9 mouse cellular contexts compared by ENCODE assay signal in the genomic region with DNA sequence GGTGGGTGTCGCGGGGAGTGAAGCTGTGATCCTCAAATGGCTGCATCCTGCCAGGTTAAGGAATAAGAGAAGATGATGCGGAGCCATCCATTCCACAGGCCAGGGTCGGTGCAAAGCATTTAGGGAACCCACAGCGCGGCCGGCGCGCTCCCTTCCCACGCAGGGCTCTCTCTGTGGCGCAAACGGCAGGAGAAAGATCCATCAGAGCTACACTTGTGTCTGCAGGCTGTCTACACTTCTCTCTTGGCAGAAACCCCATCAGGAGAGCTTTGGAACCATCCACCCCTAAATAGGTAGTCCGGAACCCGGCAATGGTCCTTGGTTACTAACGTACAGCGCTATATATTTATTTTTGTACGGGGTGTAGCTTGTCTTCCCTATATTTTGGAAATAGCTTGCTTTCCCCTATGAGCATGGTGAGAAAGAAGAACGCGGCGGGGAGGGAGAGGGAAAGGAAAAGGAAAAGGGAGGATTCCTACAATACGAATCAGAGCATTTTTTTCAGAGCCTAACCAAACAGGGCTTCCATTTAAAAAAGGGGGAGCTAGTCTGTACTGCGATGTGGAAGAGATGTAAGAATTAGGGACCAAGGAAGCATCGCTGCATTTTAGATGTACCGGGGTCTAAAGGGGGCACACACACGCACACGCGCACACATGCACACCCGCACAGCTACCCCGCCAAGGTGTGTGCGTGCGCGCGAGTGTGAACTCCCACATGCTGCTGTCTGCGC. TPM values are rescaled to one million over a fixed set of nuclear protein-coding genes. Genes with fewer than 3 reads are reported as not detected.
DNase-seq lines count a peak whose midpoint lies in the region; ATAC-seq lines count a peak whose summit lies in the region.
"Had no signal": no experiment of that assay in that cellular context is flagged by ENCODE, and none has a peak within 500 bp of the region (broad histone marks: within the 10 kb centered on the region; RNA-seq: fewer than 3 reads in every experiment).

No protein-coding gene starts in this region.

- H3K36me3 ChIP-seq in lung, embryonic 16.5 days (ENCODE audit: control insufficient read depth, insufficient read depth, low read length): no peaks in the 10 kb centered on the region
- H3K36me3 ChIP-seq in hindbrain, embryonic 13.5 days: no peaks in the 10 kb centered on the region
- no peaks in the 10 kb centered on the region for H3K36me3 ChIP-seq in midbrain, embryonic 11.5 days (ENCODE audit: control insufficient read depth, insufficient read depth, low read length)

- peak overlapping the region; percentile 94 for H3K4me2 ChIP-seq in lung, embryonic 16.5 days (ENCODE audit: low read depth, low read length)
- peak overlapping the region; percentile 90 for H3K4me2 ChIP-seq in hindbrain, embryonic 13.5 days
- peak overlapping the region; percentile 98 for H3K4me2 ChIP-seq in midbrain, embryonic 11.5 days

- peak; percentile 36 for ATAC-seq in cerebellum, adult (ENCODE audit: insufficient number of reproducible peaks, low FRiP score, low TSS enrichment)
- ATAC-seq in lung, embryonic 16.5 days (ENCODE audit: low read depth): peak; percentile 18; the same call in 1 of the 2 replicates
- ATAC-seq in hindbrain, embryonic 13.5 days (ENCODE audit: low FRiP score): peak; percentile 41
- ATAC-seq in midbrain, embryonic 11.5 days (ENCODE audit: low FRiP score): peak; percentile 3

- H3K4me1 ChIP-seq in lung, embryonic 16.5 days (replicated peaks; ENCODE audit: control insufficient read depth, insufficient read depth, low read length): peaks cover 11% of the 10 kb centered on the region
- peaks cover 39% of the 10 kb centered on the region for H3K4me1 ChIP-seq in hindbrain, embryonic 13.5 days (replicated peaks)
- peaks cover 13% of the 10 kb centered on the region for H3K4me1 ChIP-seq in midbrain, embryonic 11.5 days (ENCODE audit: control insufficient read depth, insufficient read depth, low read length)

- H3K4me3 ChIP-seq in lung, embryonic 16.5 days (ENCODE audit: low read length): peak overlapping the region; percentile 56
- peak overlapping the region; percentile 71 for H3K4me3 ChIP-seq in hindbrain, embryonic 13.5 days
- H3K4me3 ChIP-seq in midbrain, embryonic 11.5 days (ENCODE audit: low read depth, low read length): peak overlapping the region; percentile 67

- H3K27ac ChIP-seq in lung, embryonic 16.5 days (ENCODE audit: low read length): no peak overlapping the region
- peak overlapping the region; percentile 96 for H3K27ac ChIP-seq in hindbrain, embryonic 13.5 days
- no peak overlapping the region for H3K27ac ChIP-seq in midbrain, embryonic 11.5 days (ENCODE audit: low read depth, low read length)
- H3K27ac ChIP-seq: macrophage had no signal

- DNase-seq in cerebellum, postnatal 4 days (ENCODE audit: low spot score in 2 of 2): no peak
- DNase-seq in lung, postnatal 4 days: no peak
- peak; percentile 97 for DNase-seq in midbrain, embryonic 11.5 days (ENCODE audit: low spot score, missing footprints)
- DNase-seq in thymus, postnatal 14 days: no peak
- no peak for DNase-seq in layer of hippocampus, adult 9-11 months

- H3K27me3 ChIP-seq in lung, embryonic 16.5 days (ENCODE audit: control insufficient read depth, insufficient read depth, low read depth, low read length): peaks cover 47% of the 10 kb centered on the region
- peaks cover 14% of the 10 kb centered on the region; the same call in 1 of the 2 replicates for H3K27me3 ChIP-seq in hindbrain, embryonic 13.5 days
- H3K27me3 ChIP-seq in midbrain, embryonic 11.5 days (ENCODE audit: control insufficient read depth, insufficient read depth, low read length): peaks cover 11% of the 10 kb centered on the region

- WGBS in lung, embryonic 16.5 days: under 1% methylated on average over 34 of the region's 34 CpGs
- WGBS in hindbrain, embryonic 13.5 days: under 1% methylated on average over 34 of the region's 34 CpGs
- under 1% methylated on average over 34 of the region's 34 CpGs for WGBS in midbrain, embryonic 11.5 days

- no peaks in the 10 kb centered on the region; the same call in 1 of the 2 replicates for H3K9me3 ChIP-seq in lung, embryonic 16.5 days (ENCODE audit: control insufficient read depth, low read length)
- H3K9me3 ChIP-seq in hindbrain, embryonic 13.5 days: 0 out of 2 replicates have a peak, but pooled peaks cover 2% of the 10 kb centered on the region
- no peaks in the 10 kb centered on the region; the same call in 1 of the 2 replicates for H3K9me3 ChIP-seq in midbrain, embryonic 11.5 days (ENCODE audit: control insufficient read depth, low read length)

- H3K9ac ChIP-seq in lung, embryonic 16.5 days (ENCODE audit: low read length): peak overlapping the region; percentile 28; the same call in 1 of the 2 replicates
- H3K9ac ChIP-seq in hindbrain, embryonic 13.5 days: peak overlapping the region; percentile 92
- H3K9ac ChIP-seq in midbrain, embryonic 11.5 days (ENCODE audit: low read length): peak overlapping the region; percentile 78

RNA-seq across cellular contexts. Expression of a gene that starts 0.7 kb away (rescaled TPM):
- polyA plus RNA-seq in lung, embryonic 16.5 days (2015; fragmentation: Nextera tagmentation; extraction: Ambion mirVana): 3.2 and 4.9 TPM in 2 replicates
- polyA plus RNA-seq in hindbrain, embryonic 13.5 days (2015; fragmentation: Nextera tagmentation; extraction: Ambion mirVana): 90.8 and 99.2 TPM in 2 replicates
- polyA plus RNA-seq in midbrain, embryonic 11.5 days (2014; fragmentation: Nextera tagmentation; extraction: Ambion mirVana): 35.8 and 37.8 TPM in 2 replicates
- polyA plus RNA-seq: macrophage had no signal

Comparison
In these comparisons a context has a peak if more than half of its experiments do, and no peak if none do; other contexts are left out.
1. H3K9ac ChIP-seq: peak in every context shown above with its lines; median percentile 92 in hindbrain, embryonic 13.5 days; 78 in midbrain, embryonic 11.5 days; 28 in lung, embryonic 16.5 days.